Mouse (Mus musculus): ENCODE results near the gene Olfr1054. TPM values are rescaled to one million over a fixed set of nuclear protein-coding genes. Genes with fewer than 3 reads are reported as not detected.
"Not testable (repeated sequence)": the region's sequence is repeated elsewhere in the genome, so short reads cannot be mapped to it uniquely, and the experiment has no call there.

Olfr1054 gene
- polyA plus RNA-seq (2012; rRNA removed): not detected in 2 replicates

GRCm38 (mm10) chr2:86335333-86335732, at the start of gene Olfr1054:
Olfr1054 (minus strand) TSS chr2:86335433.
- Histone ChIP-seq H3K36me3 (ENCODE audit: control insufficient read depth, insufficient read depth, low read length) (no peaks in the 10 kb centered on the region), H3K27me3 (ENCODE audit: control insufficient read depth, insufficient read depth, low read length) (no peaks in the 10 kb centered on the region), H3K27ac (ENCODE audit: control insufficient read depth, insufficient read depth, low read depth, low read length) (no peak within 1 kb of the TSS), H3K4me3 (ENCODE audit: control insufficient read depth, low read depth, low read length) (no peak within 1 kb of the TSS), H3K4me1 (ENCODE audit: control insufficient read depth, insufficient read depth, low read length) (no peaks in the 10 kb centered on the region)
- TF ChIP-seq CTCF (IDR thresholded peaks at IDR 0.05; ENCODE audit: control insufficient read depth, insufficient read depth, insufficient replicate concordance, low read depth, low read length) (no peak), POLR2A (IDR thresholded peaks at IDR 0.05; ENCODE audit: control insufficient read depth, low read depth, low read length) (no peak)

GRCm38 (mm10) chr2:86378293-86378692, 43.1 kb upstream of the Olfr1054 start, which contains the start of gene Olfr1057:
Olfr1057 (minus strand) TSS chr2:86378393.
- TF ChIP-seq CTCF (IDR thresholded peaks at IDR 0.05; ENCODE audit: control insufficient read depth, insufficient read depth, insufficient replicate concordance, low read depth, low read length) (no peak), POLR2A (IDR thresholded peaks at IDR 0.05; ENCODE audit: control insufficient read depth, low read depth, low read length) (no peak)
- H3K4me3 ChIP-seq (ENCODE audit: control insufficient read depth, low read depth, low read length): no peak within 1 kb of the TSS
- H3K27ac ChIP-seq (ENCODE audit: control insufficient read depth, insufficient read depth, low read depth, low read length): no peak within 1 kb of the TSS
- H3K36me3 ChIP-seq (ENCODE audit: control insufficient read depth, insufficient read depth, low read length): no peaks in the 10 kb centered on the region
- H3K27me3 ChIP-seq (ENCODE audit: control insufficient read depth, insufficient read depth, low read length): no peaks in the 10 kb centered on the region
- no peaks in the 10 kb centered on the region for H3K4me1 ChIP-seq (ENCODE audit: control insufficient read depth, insufficient read depth, low read length)

- not testable (repeated sequence) for H3K4me3 ChIP-seq (ENCODE audit: control insufficient read depth, low read depth, low read length); H3K36me3 ChIP-seq (ENCODE audit: control insufficient read depth, insufficient read depth, low read length); H3K27me3 ChIP-seq (ENCODE audit: control insufficient read depth, insufficient read depth, low read length); H3K27ac ChIP-seq (ENCODE audit: control insufficient read depth, insufficient read depth, low read depth, low read length); H3K4me1 ChIP-seq (ENCODE audit: control insufficient read depth, insufficient read depth, low read length)
These were observed 31.1 kb upstream of the Olfr1054 start for GRCm38 (mm10) chr2:86366342-86366741.

GRCm38 (mm10) chr2:86362369-86362768, 27.1 kb upstream of the Olfr1054 start, which contains the start of gene Olfr1056:
Olfr1056 (minus strand) TSS chr2:86362469.
- TF ChIP-seq POLR2A (IDR thresholded peaks at IDR 0.05; ENCODE audit: control insufficient read depth, low read depth, low read length) (no peak), CTCF (IDR thresholded peaks at IDR 0.05; ENCODE audit: control insufficient read depth, insufficient read depth, insufficient replicate concordance, low read depth, low read length) (no peak)
- no peak within 1 kb of the TSS for H3K4me3 ChIP-seq (ENCODE audit: control insufficient read depth, low read depth, low read length)
- H3K4me1 ChIP-seq (ENCODE audit: control insufficient read depth, insufficient read depth, low read length): no peaks in the 10 kb centered on the region
- H3K36me3 ChIP-seq (ENCODE audit: control insufficient read depth, insufficient read depth, low read length): no peaks in the 10 kb centered on the region
- no peaks in the 10 kb centered on the region for H3K27me3 ChIP-seq (ENCODE audit: control insufficient read depth, insufficient read depth, low read length)
- H3K27ac ChIP-seq (ENCODE audit: control insufficient read depth, insufficient read depth, low read depth, low read length): no peak within 1 kb of the TSS

GRCm38 (mm10) chr2:86351751-86352150, 16.5 kb upstream of the Olfr1054 start:
- not testable (repeated sequence) for H3K27ac ChIP-seq (ENCODE audit: control insufficient read depth, insufficient read depth, low read depth, low read length); H3K4me3 ChIP-seq (ENCODE audit: control insufficient read depth, low read depth, low read length); H3K36me3 ChIP-seq (ENCODE audit: control insufficient read depth, insufficient read depth, low read length); H3K4me1 ChIP-seq (ENCODE audit: control insufficient read depth, insufficient read depth, low read length); H3K27me3 ChIP-seq (ENCODE audit: control insufficient read depth, insufficient read depth, low read length)

GRCm38 (mm10) chr2:86350184-86350583, 15.0 kb upstream of the Olfr1054 start, which contains the start of gene Olfr1055:
Olfr1055 (minus strand) TSS chr2:86350284.
- TF ChIP-seq POLR2A (IDR thresholded peaks at IDR 0.05; ENCODE audit: control insufficient read depth, low read depth, low read length) (no peak), CTCF (IDR thresholded peaks at IDR 0.05; ENCODE audit: control insufficient read depth, insufficient read depth, insufficient replicate concordance, low read depth, low read length) (no peak)

GRCm38 (mm10) chr2:86315184-86315583, 20.0 kb downstream of the Olfr1054 start, which contains the start of gene Olfr1053:
Olfr1053 (minus strand) TSS chr2:86315284.
- TF ChIP-seq CTCF (IDR thresholded peaks at IDR 0.05; ENCODE audit: control insufficient read depth, insufficient read depth, insufficient replicate concordance, low read depth, low read length): no peak
- TF ChIP-seq POLR2A (IDR thresholded peaks at IDR 0.05; ENCODE audit: control insufficient read depth, low read depth, low read length): no peak
- no peaks in the 10 kb centered on the region for H3K27me3 ChIP-seq (ENCODE audit: control insufficient read depth, insufficient read depth, low read length)
- H3K4me3 ChIP-seq (ENCODE audit: control insufficient read depth, low read depth, low read length): no peak within 1 kb of the TSS
- no peak within 1 kb of the TSS for H3K27ac ChIP-seq (ENCODE audit: control insufficient read depth, insufficient read depth, low read depth, low read length)
- H3K36me3 ChIP-seq (ENCODE audit: control insufficient read depth, insufficient read depth, low read length): no peaks in the 10 kb centered on the region
- H3K4me1 ChIP-seq (ENCODE audit: control insufficient read depth, insufficient read depth, low read length): no peaks in the 10 kb centered on the region

More at GRCm38 (mm10) chr2:86350184-86350583, 15.0 kb upstream of the Olfr1054 start, which contains the start of gene Olfr1055:
- no peaks in the 10 kb centered on the region for H3K4me1 ChIP-seq (ENCODE audit: control insufficient read depth, insufficient read depth, low read length)
- no peak within 1 kb of the TSS for H3K27ac ChIP-seq (ENCODE audit: control insufficient read depth, insufficient read depth, low read depth, low read length)
- H3K27me3 ChIP-seq (ENCODE audit: control insufficient read depth, insufficient read depth, low read length): no peaks in the 10 kb centered on the region
- no peaks in the 10 kb centered on the region for H3K36me3 ChIP-seq (ENCODE audit: control insufficient read depth, insufficient read depth, low read length)
- no peak within 1 kb of the TSS for H3K4me3 ChIP-seq (ENCODE audit: control insufficient read depth, low read depth, low read length)

- no peak for TF ChIP-seq POLR2A (IDR thresholded peaks at IDR 0.05; ENCODE audit: control insufficient read depth, low read depth, low read length)
- TF ChIP-seq CTCF (IDR thresholded peaks at IDR 0.05; ENCODE audit: control insufficient read depth, insufficient read depth, insufficient replicate concordance, low read depth, low read length): no peak
- Histone ChIP-seq H3K27me3 (ENCODE audit: control insufficient read depth, insufficient read depth, low read length) (no peaks in the 10 kb centered on the region), H3K4me3 (ENCODE audit: control insufficient read depth, low read depth, low read length) (no peak within 1 kb of the TSS), H3K4me1 (ENCODE audit: control insufficient read depth, insufficient read depth, low read length) (no peaks in the 10 kb centered on the region), H3K36me3 (ENCODE audit: control insufficient read depth, insufficient read depth, low read length) (no peaks in the 10 kb centered on the region), H3K27ac (ENCODE audit: control insufficient read depth, insufficient read depth, low read depth, low read length) (no peak within 1 kb of the TSS)
These were observed 43.1 kb downstream of the Olfr1054 start, which contains the start of gene Olfr1052 for GRCm38 (mm10) chr2:86292155-86292554. Olfr1052 (plus strand) TSS chr2:86292455.

Other genes with a start within 250 kb of the Olfr1054 start
- not detected in 2 replicates for gene Olfr1037, start 248.0 kb downstream of the Olfr1054 start, polyA plus RNA-seq (2012; rRNA removed)
- gene Olfr1039, start 199.5 kb downstream of the Olfr1054 start, polyA plus RNA-seq (2012; rRNA removed): not detected in 2 replicates
- gene Olfr1040, start 188.7 kb downstream of the Olfr1054 start, polyA plus RNA-seq (2012; rRNA removed): not detected in 2 replicates
- not detected in 2 replicates for gene Olfr1042, start 173.6 kb downstream of the Olfr1054 start, polyA plus RNA-seq (2012; rRNA removed)
- not detected in 2 replicates for gene Olfr1043, start 167.9 kb downstream of the Olfr1054 start, polyA plus RNA-seq (2012; rRNA removed)
- not detected in 2 replicates for gene Olfr1044, start 157.6 kb downstream of the Olfr1054 start, polyA plus RNA-seq (2012; rRNA removed)
- not detected in 2 replicates for gene Olfr52, start 149.8 kb downstream of the Olfr1054 start, polyA plus RNA-seq (2012; rRNA removed)
- gene Olfr1045, start 132.4 kb downstream of the Olfr1054 start, polyA plus RNA-seq (2012; rRNA removed): not detected in 2 replicates
- not detected in 2 replicates for gene Olfr1046, start 116.1 kb downstream of the Olfr1054 start, polyA plus RNA-seq (2012; rRNA removed)
- not detected in 2 replicates for gene Olfr1047, start 104.0 kb downstream of the Olfr1054 start, polyA plus RNA-seq (2012; rRNA removed)
- not detected in 2 replicates for gene Olfr1048, start 95.1 kb downstream of the Olfr1054 start, polyA plus RNA-seq (2012; rRNA removed)
- gene Olfr1049, start 77.1 kb downstream of the Olfr1054 start, polyA plus RNA-seq (2012; rRNA removed): not detected in 2 replicates
- not detected in 2 replicates for gene Olfr1051, start 56.3 kb downstream of the Olfr1054 start, polyA plus RNA-seq (2012; rRNA removed)
- gene Olfr1052, start 43.0 kb downstream of the Olfr1054 start, polyA plus RNA-seq (2012; rRNA removed): not detected in 2 replicates
- gene Olfr1053, start 20.1 kb downstream of the Olfr1054 start, polyA plus RNA-seq (2012; rRNA removed): not detected in 2 replicates
- gene Olfr1055, start 14.9 kb upstream of the Olfr1054 start, polyA plus RNA-seq (2012; rRNA removed): not detected in 2 replicates
- gene Olfr1056, start 27.0 kb upstream of the Olfr1054 start, polyA plus RNA-seq (2012; rRNA removed): not detected in 2 replicates
- gene Olfr1057, start 43.0 kb upstream of the Olfr1054 start, polyA plus RNA-seq (2012; rRNA removed): not detected in 2 replicates
- not detected in 2 replicates for gene Olfr1058, start 53.1 kb upstream of the Olfr1054 start, polyA plus RNA-seq (2012; rRNA removed)
- gene Olfr1061, start 78.6 kb upstream of the Olfr1054 start, polyA plus RNA-seq (2012; rRNA removed): not detected in 2 replicates
- not detected in 2 replicates for gene Olfr1062, start 91.3 kb upstream of the Olfr1054 start, polyA plus RNA-seq (2012; rRNA removed)
- gene Olfr1065, start 115.2 kb upstream of the Olfr1054 start, polyA plus RNA-seq (2012; rRNA removed): not detected in 2 replicates
- not detected in 2 replicates for gene Olfr1066, start 120.8 kb upstream of the Olfr1054 start, polyA plus RNA-seq (2012; rRNA removed)
- gene Olfr228, start 152.0 kb upstream of the Olfr1054 start, polyA plus RNA-seq (2012; rRNA removed): not detected in 2 replicates
- not detected in 2 replicates for gene Olfr1076, start 173.0 kb upstream of the Olfr1054 start, polyA plus RNA-seq (2012; rRNA removed)
- not detected in 2 replicates for gene Olfr1079, start 207.0 kb upstream of the Olfr1054 start, polyA plus RNA-seq (2012; rRNA removed)
- not detected in 2 replicates for gene Olfr1080, start 222.8 kb upstream of the Olfr1054 start, polyA plus RNA-seq (2012; rRNA removed)

All from testis, adult 2 months (tissue).